Mouse (Mus musculus): ENCODE results near the gene Ndufb7. TPM values are rescaled to one million over a fixed set of nuclear protein-coding genes. Genes with fewer than 3 reads are reported as not detected.
"Not testable (repeated sequence)": the region's sequence is repeated elsewhere in the genome, so short reads cannot be mapped to it uniquely, and the experiment has no call there.

Ndufb7 gene
- polyA plus RNA-seq, 1 experiment from 2014 or later = 214 TPM

DNA sequence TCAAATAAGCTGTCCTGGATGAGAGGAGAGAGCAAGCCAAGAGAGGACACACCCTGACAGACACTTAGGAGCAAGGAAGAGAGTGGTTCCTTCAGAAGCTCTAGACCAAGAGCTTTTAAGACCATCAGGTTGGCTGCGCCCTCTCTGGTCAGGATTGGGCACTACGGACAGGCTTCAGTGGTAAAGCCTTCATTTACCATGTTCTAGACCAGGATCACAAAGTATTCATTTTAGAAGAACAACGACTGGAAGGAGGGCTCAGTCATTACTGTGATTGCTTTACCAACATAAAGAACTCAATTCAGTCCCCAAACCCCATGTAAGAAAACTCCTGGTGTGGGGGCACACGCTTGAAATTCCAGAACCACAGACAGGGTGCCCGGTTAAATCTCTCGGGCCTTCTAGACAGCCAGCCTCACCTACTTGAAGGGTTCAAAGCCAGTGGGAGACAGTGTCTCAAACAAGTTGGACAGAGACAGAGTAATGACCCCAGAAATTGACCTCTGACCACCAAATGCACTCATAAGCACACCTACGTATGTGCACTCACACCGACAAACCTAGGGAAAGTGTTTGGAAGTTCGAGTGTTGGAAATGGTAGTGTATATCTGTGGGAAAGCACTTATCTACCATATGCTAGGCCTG is 618 bp upstream of the Ndufb7 start:
- Histone ChIP-seq H3K4me2 (ENCODE audit: low read depth, low read length) (peak overlapping the region; percentile 88), H3K4me3 (ENCODE audit: low read depth, low read length) (peak overlapping the region; percentile 91), H3K27me3 (ENCODE audit: control insufficient read depth, insufficient read depth, low read depth, low read length) (no peaks in the 10 kb centered on the region), H3K9ac (ENCODE audit: low read depth, low read length) (0 out of 2 replicates have a peak overlapping the region, but pooled peaks have one; percentile 10), H3K9me3 (replicated peaks; ENCODE audit: control insufficient read depth, low read length) (no peaks in the 10 kb centered on the region), H3K36me3 (ENCODE audit: control insufficient read depth, insufficient read depth) (0 out of 2 replicates have a peak, but pooled peaks cover 4% of the 10 kb centered on the region), H3K4me1 (ENCODE audit: control insufficient read depth, low read depth, low read length) (peaks cover 44% of the 10 kb centered on the region), H3K27ac (ENCODE audit: low read length) (0 out of 2 replicates have a peak overlapping the region, but pooled peaks have one; percentile 47)
- peak; percentile 55 for ATAC-seq (ENCODE audit: low read depth)
- WGBS (ENCODE audit: insufficient replicate concordance) = 73% methylated on average over 9 of the region's 9 CpGs

DNA sequence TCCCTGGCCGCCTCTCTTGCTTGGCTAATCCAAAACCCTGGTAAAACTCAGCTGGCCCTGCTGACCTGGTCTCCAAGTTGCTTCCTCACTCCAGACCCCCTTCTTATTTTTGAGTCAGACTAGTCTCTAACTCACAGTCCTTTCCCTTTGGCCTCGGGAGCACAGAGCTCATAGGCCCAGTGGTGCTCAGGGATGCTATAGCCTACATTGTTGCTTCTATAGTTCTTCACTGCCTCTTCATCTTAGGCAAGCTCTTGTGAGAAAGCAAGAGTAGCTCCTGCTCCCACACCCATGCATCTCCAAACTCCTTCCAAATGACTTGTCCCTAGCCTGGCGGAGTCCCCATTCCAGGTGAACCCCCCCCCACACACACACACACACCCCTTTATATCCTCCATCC is 1.2 kb downstream of the Ndufb7 start:
- WGBS (ENCODE audit: insufficient replicate concordance) = 54% methylated on average over 3 of the region's 3 CpGs
- Histone ChIP-seq H3K9ac (ENCODE audit: low read depth, low read length) (peak overlapping the region; percentile 90), H3K36me3 (ENCODE audit: control insufficient read depth, insufficient read depth) (peaks cover 18% of the 10 kb centered on the region), H3K4me2 (ENCODE audit: low read depth, low read length) (peak overlapping the region; percentile 88), H3K9me3 (replicated peaks; ENCODE audit: control insufficient read depth, low read length) (no peaks in the 10 kb centered on the region), H3K4me1 (ENCODE audit: control insufficient read depth, low read depth, low read length) (peaks cover 35% of the 10 kb centered on the region), H3K27ac (ENCODE audit: low read length) (no peak overlapping the region), H3K27me3 (ENCODE audit: control insufficient read depth, insufficient read depth, low read depth, low read length) (no peaks in the 10 kb centered on the region), H3K4me3 (ENCODE audit: low read depth, low read length) (peak overlapping the region; percentile 91)
- no peak for ATAC-seq (ENCODE audit: low read depth)

GRCm38 (mm10) chr8:83568128-83568527 is 1.7 kb downstream of the Ndufb7 start:
- 64% methylated on average over 5 of the region's 5 CpGs for WGBS (ENCODE audit: insufficient replicate concordance)
- no peaks in the 10 kb centered on the region for H3K27me3 ChIP-seq (ENCODE audit: control insufficient read depth, insufficient read depth, low read depth, low read length)
- no peak overlapping the region for H3K27ac ChIP-seq (ENCODE audit: low read length)
- ATAC-seq (ENCODE audit: low read depth) = no peak
- no peak overlapping the region for H3K9ac ChIP-seq (ENCODE audit: low read depth, low read length)
- H3K9me3 ChIP-seq (replicated peaks; ENCODE audit: control insufficient read depth, low read length) = no peaks in the 10 kb centered on the region
- no peak overlapping the region for H3K4me3 ChIP-seq (ENCODE audit: low read depth, low read length)
- peaks cover 18% of the 10 kb centered on the region for H3K36me3 ChIP-seq (ENCODE audit: control insufficient read depth, insufficient read depth)
- H3K4me2 ChIP-seq (ENCODE audit: low read depth, low read length) = no peak overlapping the region
- H3K4me1 ChIP-seq (ENCODE audit: control insufficient read depth, low read depth, low read length) = peaks cover 30% of the 10 kb centered on the region

DNA sequence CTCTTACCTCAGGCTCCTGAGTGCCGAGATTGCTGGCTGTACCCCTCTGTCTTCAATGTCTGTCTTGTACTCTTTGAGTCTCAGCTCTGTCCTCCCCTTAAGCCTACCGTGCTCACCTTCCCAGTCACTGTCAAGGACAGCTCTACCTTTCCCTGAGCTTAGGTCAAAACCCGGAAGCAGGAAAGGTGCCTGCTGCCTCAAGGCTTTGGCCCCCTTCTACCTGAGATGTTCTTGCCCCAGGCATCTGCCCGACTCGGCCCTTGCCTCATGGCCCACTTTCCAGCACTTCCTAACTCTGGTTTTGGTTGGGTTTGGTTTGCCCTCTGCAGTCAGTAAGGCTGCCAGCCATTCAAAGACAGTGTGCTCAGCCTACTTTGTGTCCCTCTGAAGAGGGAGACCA is 2.3 kb downstream of the Ndufb7 start:
- Histone ChIP-seq H3K9me3 (replicated peaks; ENCODE audit: control insufficient read depth, low read length) (no peaks in the 10 kb centered on the region), H3K4me3 (ENCODE audit: low read depth, low read length) (no peak overlapping the region), H3K9ac (ENCODE audit: low read depth, low read length) (no peak overlapping the region), H3K36me3 (ENCODE audit: control insufficient read depth, insufficient read depth) (peaks cover 18% of the 10 kb centered on the region), H3K27me3 (ENCODE audit: control insufficient read depth, insufficient read depth, low read depth, low read length) (no peaks in the 10 kb centered on the region), H3K27ac (ENCODE audit: low read length) (no peak overlapping the region), H3K4me1 (ENCODE audit: control insufficient read depth, low read depth, low read length) (peaks cover 29% of the 10 kb centered on the region), H3K4me2 (ENCODE audit: low read depth, low read length) (no peak overlapping the region)
- no peak for ATAC-seq (ENCODE audit: low read depth)
- 66% methylated on average over 5 of the region's 5 CpGs for WGBS (ENCODE audit: insufficient replicate concordance)

DNA sequence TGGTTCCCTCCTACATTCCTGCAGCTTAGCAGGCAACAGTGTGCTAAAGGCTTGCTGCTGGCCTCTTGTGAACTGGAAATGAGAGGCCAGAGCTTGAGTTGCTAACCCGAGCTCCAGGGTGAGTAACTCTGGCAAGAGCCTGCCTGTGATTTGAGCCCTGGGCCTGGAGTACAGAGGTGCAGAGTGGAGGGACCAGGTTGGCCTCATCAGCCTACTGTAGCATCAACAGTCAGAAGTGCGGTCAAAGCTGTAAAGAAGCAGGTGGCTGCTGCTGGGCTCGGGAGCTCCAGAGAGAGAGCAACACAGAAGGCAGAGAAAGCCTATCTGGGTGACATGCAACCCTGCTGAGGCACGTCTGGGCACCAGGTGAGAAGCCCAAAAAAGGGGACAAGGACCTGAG is 2.7 kb downstream of the Ndufb7 start:
- no peak overlapping the region for H3K27ac ChIP-seq (ENCODE audit: low read length)
- H3K9ac ChIP-seq (ENCODE audit: low read depth, low read length) = no peak overlapping the region
- no peak for ATAC-seq (ENCODE audit: low read depth)
- H3K27me3 ChIP-seq (ENCODE audit: control insufficient read depth, insufficient read depth, low read depth, low read length) = no peaks in the 10 kb centered on the region
- H3K4me1 ChIP-seq (ENCODE audit: control insufficient read depth, low read depth, low read length) = peaks cover 29% of the 10 kb centered on the region
- H3K4me3 ChIP-seq (ENCODE audit: low read depth, low read length) = no peak overlapping the region
- 77% methylated on average over 4 of the region's 4 CpGs for WGBS (ENCODE audit: insufficient replicate concordance)
- peaks cover 18% of the 10 kb centered on the region for H3K36me3 ChIP-seq (ENCODE audit: control insufficient read depth, insufficient read depth)
- H3K9me3 ChIP-seq (replicated peaks; ENCODE audit: control insufficient read depth, low read length) = no peaks in the 10 kb centered on the region
- H3K4me2 ChIP-seq (ENCODE audit: low read depth, low read length) = no peak overlapping the region

- Histone ChIP-seq H3K4me3 (ENCODE audit: low read depth, low read length) (no peak overlapping the region), H3K36me3 (ENCODE audit: control insufficient read depth, insufficient read depth) (peaks cover 18% of the 10 kb centered on the region), H3K9me3 (replicated peaks; ENCODE audit: control insufficient read depth, low read length) (no peaks in the 10 kb centered on the region), H3K27ac (ENCODE audit: low read length) (no peak overlapping the region), H3K27me3 (ENCODE audit: control insufficient read depth, insufficient read depth, low read depth, low read length) (no peaks in the 10 kb centered on the region), H3K4me1 (ENCODE audit: control insufficient read depth, low read depth, low read length) (peaks cover 25% of the 10 kb centered on the region), H3K9ac (ENCODE audit: low read depth, low read length) (no peak overlapping the region), H3K4me2 (ENCODE audit: low read depth, low read length) (no peak overlapping the region)
- no peak for ATAC-seq (ENCODE audit: low read depth)
- 73% methylated on average over 15 of the region's 15 CpGs for WGBS (ENCODE audit: insufficient replicate concordance)
Measured at GRCm38 (mm10) chr8:83570272-83571000, 4.0 kb downstream of the Ndufb7 start.

GRCm38 (mm10) chr8:83571001-83571340 is 4.5 kb downstream of the Ndufb7 start:
- not testable (repeated sequence) for H3K9ac ChIP-seq (ENCODE audit: low read depth, low read length); H3K4me2 ChIP-seq (ENCODE audit: low read depth, low read length); ATAC-seq (ENCODE audit: low read depth); H3K9me3 ChIP-seq (replicated peaks; ENCODE audit: control insufficient read depth, low read length); H3K4me3 ChIP-seq (ENCODE audit: low read depth, low read length); H3K27ac ChIP-seq (ENCODE audit: low read length); H3K27me3 ChIP-seq (ENCODE audit: control insufficient read depth, insufficient read depth, low read depth, low read length)
- Histone ChIP-seq H3K4me1 (ENCODE audit: control insufficient read depth, low read depth, low read length) (peaks cover 22% of the 10 kb centered on the region), H3K36me3 (ENCODE audit: control insufficient read depth, insufficient read depth) (peaks cover 18% of the 10 kb centered on the region)
- 71% methylated on average over 5 of the region's 7 CpGs for WGBS (ENCODE audit: insufficient replicate concordance)

DNA sequence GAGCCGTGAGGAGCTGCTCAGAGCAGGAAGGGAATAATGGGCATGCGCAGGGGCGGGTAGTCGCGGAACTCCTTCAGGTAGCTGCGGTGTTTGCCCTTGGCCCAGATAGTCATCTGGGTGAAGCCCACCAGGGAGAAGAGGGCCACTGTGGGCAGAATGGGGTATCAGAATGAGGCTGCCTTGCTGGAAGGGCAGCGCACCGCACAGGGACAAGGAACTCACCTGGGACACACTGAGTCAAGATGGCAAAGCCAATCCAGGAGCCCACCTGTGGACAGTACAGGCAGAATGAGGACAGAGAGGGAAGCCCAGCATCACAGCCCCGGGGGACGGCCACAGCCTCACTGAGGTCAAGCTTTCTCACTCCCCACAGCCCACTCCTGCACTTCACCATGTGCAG is 5.3 kb downstream of the Ndufb7 start:
- Histone ChIP-seq H3K36me3 (ENCODE audit: control insufficient read depth, insufficient read depth) (peaks cover 18% of the 10 kb centered on the region), H3K9ac (ENCODE audit: low read depth, low read length) (no peak overlapping the region), H3K4me3 (ENCODE audit: low read depth, low read length) (no peak overlapping the region; the same call in 1 of the 2 replicates), H3K27me3 (ENCODE audit: control insufficient read depth, insufficient read depth, low read depth, low read length) (no peaks in the 10 kb centered on the region), H3K27ac (ENCODE audit: low read length) (no peak overlapping the region), H3K9me3 (replicated peaks; ENCODE audit: control insufficient read depth, low read length) (no peaks in the 10 kb centered on the region), H3K4me1 (ENCODE audit: control insufficient read depth, low read depth, low read length) (peaks cover 21% of the 10 kb centered on the region), H3K4me2 (ENCODE audit: low read depth, low read length) (no peak overlapping the region)
- no peak for ATAC-seq (ENCODE audit: low read depth)
- 89% methylated on average over 10 of the region's 10 CpGs for WGBS (ENCODE audit: insufficient replicate concordance)

DNA sequence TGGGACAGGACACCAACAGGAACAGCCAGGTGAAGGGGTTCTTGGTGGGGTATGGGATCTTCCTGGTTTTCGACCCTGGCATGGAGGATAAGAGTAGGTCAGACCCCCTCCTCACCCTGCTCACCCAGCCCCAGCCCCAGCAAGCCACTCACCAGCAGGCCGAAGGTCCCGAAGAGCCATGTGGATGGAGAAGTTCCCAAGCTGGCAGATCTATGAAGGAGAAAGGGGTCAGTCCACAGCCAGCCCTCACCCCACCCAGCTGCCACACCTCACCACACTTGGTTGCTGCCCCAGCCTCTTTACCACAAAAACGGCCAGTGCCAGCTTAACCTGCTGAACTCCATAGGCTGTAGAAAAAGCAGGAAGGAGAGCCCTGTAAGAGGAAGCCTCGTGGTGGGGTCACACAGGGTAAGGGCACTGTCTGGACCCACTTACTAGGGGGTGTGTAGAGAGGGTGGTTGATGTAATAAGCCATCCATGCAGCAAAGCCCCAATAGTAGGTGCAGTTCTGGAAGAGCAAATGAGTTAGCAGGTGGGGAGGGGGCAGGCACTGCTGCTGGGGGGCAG is 5.9 kb downstream of the Ndufb7 start:
- Histone ChIP-seq H3K4me3 (ENCODE audit: low read depth, low read length) (peak overlapping the region; percentile 17; the same call in 1 of the 2 replicates), H3K36me3 (ENCODE audit: control insufficient read depth, insufficient read depth) (peaks cover 18% of the 10 kb centered on the region), H3K27me3 (ENCODE audit: control insufficient read depth, insufficient read depth, low read depth, low read length) (no peaks in the 10 kb centered on the region), H3K4me2 (ENCODE audit: low read depth, low read length) (no peak overlapping the region), H3K9ac (ENCODE audit: low read depth, low read length) (no peak overlapping the region), H3K27ac (ENCODE audit: low read length) (no peak overlapping the region), H3K9me3 (replicated peaks; ENCODE audit: control insufficient read depth, low read length) (no peaks in the 10 kb centered on the region), H3K4me1 (ENCODE audit: control insufficient read depth, low read depth, low read length) (peaks cover 24% of the 10 kb centered on the region)
- ATAC-seq (ENCODE audit: low read depth) = no peak
- 47% methylated on average over 5 of the region's 5 CpGs for WGBS (ENCODE audit: insufficient replicate concordance)

Measured in liver, embryonic 16.5 days (tissue).